Mouse (Mus musculus): ENCODE data around the gene Eras.

GRCm38 (mm10) chrX:7922032-7922431 is 6.4 kb downstream of the Eras start:
- TF ChIP-seq CTCF (IDR thresholded peaks at IDR 0.05; ENCODE audit: control insufficient read depth, insufficient read depth, insufficient read length): no peak
- TF ChIP-seq MAX (IDR thresholded peaks at IDR 0.05): no peak
- TF ChIP-seq USF1 (IDR thresholded peaks at IDR 0.05; ENCODE audit: low read depth): no peak
- no peak for TF ChIP-seq CEBPB (IDR thresholded peaks at IDR 0.05; ENCODE audit: low read depth)
- no peak for TF ChIP-seq FOSL1 (IDR thresholded peaks at IDR 0.05; ENCODE audit: insufficient read depth, low read length, poor library complexity, severe bottlenecking)
